Mouse (Mus musculus) liver, embryonic 14.5 days (tissue): ENCODE measurements around the gene Zmynd8.

Experiments
- CTCF ChIP-seq: IDR thresholded peaks from 2 replicates; pipeline ENCODE4 v1.5.1; 2016; ENCODE audit warnings: antibody characterized with exemption, low read depth, control low read depth
- EP300 ChIP-seq: IDR thresholded peaks from 2 replicates; pipeline ENCODE4 v1.6.1; 2016; ENCODE audit warnings: antibody characterized with exemption, low read depth

GRCm38 (mm10) chr2:165881585-165882431 lies 17.0 kb downstream of the Zmynd8 start:
- TF ChIP-seq CTCF (no peak), EP300 (no peak)
